Mouse (Mus musculus) layer of hippocampus, adult 18-20 months (tissue): Measurements from ENCODE around the gene Hypk. TPM values are rescaled to one million over a fixed set of nuclear protein-coding genes. Genes with fewer than 3 reads are reported as not detected.

Source experiments
- DNase-seq, 2 experiments: peaks; one replicate each; pipeline ENCODE4 v3.0.0; 2022; ENCODE audit warnings: low spot score in 2 of 2
- long read RNA-seq: library from polyadenylated mRNA; stranded (forward); transcript quantifications from one replicate; pipeline ENCODE4 v2.0.0, GENCODE M21; 2021
- total RNA-seq, 2 experiments: library from RNA; stranded (reverse); gene quantifications; 2 replicates each; pipeline ENCODE4 v1.2.3; 2021

Gene Hypk
- total RNA-seq: 10 to 100 TPM; 17.8 to 18.0 TPM
- long read RNA-seq, transcript Hypk-204 (4 exons, 961 nt): major isoform, 49 of 53 reads
- long read RNA-seq, partial matches to known transcripts: 4 of 53 reads
- long read RNA-seq, other reads (novel, unspliced or antisense): 0 of 53 reads

DNA sequence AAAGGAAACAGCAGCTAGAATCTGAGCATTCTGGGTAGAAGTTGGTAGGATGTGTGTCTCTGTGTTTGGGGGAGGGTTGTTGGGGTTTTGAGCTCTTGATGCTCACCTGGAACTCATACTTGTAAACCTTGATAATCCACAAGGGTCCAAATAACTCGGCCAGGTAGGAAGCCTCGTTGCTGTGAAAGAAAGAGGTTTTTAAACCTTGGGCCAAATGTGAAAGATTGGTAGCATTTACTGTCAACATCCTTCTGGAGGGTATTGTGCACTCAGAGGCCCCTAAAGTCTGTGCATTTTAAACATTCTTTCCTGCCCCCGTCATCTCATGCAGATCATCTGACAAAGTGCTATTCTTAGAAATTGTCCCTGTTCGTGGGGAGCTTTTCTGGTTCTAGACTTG lies at the start of gene Hypk:
Hypk (plus strand) TSS at position 301 of the 400 bp plus-strand sequence.
- DNase-seq: no peak

DNA sequence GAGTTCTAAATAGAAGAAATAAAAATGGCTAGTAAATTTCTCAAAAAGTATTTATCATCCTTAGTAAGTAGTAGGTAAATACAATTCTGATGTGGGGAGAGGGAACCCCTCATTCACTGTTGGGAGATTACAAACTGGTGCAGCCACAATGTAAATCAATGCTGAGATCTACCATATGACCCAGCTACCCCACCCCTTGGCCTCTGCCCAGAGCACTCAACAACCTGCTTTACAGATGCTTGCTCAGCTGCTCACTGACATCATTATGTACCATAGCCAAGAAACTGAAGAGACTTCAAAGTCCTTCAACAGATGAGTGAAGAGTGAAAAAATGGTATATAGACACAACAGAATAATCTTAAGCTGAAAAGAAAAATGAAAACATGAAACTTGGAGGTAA lies 49.8 kb upstream of the Hypk start:
- no peak for DNase-seq

DNA sequence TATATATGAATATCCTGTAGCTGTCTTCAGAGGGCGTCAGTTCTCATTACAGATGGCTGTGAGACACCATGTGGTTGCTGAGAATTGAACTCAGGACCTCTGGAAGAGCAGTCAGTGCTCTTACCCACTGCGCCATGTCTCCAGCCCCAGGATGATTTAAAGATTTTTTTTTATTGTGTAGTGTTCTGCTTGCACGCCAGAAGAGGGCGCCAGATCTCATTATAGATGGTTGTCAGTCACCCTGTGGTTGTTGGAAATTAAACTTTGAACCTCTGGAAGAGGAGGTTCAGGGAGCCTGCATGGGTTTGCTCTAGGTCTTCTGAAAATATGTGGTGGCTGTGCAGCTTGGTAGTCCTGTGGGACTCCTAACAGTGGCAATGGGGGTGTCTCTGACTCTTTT lies 44.9 kb upstream of the Hypk start:
- DNase-seq: no peak

DNA sequence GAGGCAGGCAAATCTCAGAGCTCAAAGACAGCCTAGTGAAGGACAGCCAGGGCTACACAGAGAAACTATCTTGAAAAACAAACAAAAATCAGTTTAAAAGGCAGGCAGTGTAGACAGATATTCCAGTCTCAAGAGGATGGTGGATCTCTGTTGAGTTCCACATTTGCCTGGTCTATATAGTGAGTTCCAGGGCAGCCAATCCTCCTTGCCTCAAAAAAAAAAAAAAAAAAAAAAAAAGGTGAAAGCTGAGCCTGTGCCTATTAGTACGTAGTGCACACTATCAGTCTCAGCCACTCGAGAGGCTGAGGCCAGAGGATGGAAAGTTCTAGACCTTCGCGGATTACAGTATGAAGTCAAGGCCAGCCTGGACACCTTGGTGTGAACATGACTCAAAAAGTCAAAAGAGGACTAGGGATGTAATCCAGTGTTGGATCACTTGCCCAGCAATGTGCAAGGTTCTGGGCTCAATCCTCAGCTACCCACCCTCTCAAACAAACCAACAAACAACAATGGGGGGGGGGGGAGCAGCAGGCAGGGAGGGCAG lies 40.2 kb upstream of the Hypk start:
- no peak for DNase-seq

DNA sequence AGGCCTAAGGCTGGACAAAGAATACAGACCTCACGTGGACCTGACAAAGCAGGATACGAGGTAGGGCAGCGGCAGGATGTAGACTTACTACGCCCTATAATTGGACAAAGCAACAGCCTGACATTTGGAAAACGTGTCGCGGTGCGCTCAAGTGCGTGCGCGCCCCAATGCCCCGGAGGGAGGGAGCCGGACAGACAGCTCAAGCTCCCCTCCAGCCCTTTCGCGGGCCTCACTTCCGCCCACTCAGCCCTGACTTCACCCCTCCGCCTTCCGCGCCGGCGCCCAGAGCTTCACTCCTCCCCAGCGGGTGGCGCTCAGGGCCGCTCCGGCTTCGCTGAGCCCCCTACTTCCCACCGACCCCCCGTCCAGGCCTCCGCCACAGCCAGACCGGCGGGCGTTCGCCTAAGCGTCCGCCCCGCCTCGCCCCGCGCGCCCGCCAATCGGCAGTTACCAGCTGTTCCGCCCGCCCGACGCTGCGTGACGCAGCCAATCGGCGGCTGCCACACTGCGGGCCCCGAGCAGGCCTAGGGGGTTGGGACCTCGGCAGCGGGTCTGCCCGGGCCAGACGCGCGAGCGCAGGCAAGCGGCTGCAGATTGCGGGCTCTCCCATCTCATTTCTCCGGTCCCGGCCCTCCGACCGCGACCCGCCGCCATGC lies 39.6 kb upstream of the Hypk start, which contains the start of the genes Pdia3 and Catsper2:
Pdia3 (plus strand) TSS at position 389 of the 656 bp plus-strand sequence.
Catsper2 (minus strand) TSS at position 406 of the 656 bp plus-strand sequence.
- DNase-seq: peak; percentile 96 to 97

DNA sequence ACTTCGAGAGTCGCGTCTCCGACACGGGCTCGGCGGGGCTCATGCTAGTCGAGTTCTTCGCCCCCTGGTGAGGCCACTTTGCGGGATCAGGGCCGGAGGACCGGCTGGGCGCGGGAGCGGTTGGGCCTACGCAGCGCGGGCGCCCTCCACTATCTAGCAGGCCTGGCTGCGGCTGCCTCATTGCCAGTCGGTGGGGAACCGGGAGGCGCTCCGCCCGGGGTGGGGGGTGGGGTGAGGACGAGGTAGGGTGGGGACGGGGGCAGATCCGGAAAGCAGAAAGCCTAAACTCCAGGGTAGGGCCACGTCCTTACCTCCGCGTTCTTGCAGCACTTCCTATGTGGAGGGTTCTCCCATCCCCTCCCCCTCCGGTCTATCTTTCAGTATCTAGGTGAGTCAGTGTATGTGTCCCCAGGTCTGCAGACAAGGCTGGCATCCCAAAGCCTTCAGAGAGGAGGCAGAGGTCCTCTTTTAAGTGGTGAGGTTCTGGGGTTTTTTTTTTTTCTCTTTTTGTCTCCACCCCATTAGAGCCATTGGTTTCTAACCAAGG lies 38.9 kb upstream of the Hypk start:
- DNase-seq: peak in 1 of 2 experiments; percentile 47

DNA sequence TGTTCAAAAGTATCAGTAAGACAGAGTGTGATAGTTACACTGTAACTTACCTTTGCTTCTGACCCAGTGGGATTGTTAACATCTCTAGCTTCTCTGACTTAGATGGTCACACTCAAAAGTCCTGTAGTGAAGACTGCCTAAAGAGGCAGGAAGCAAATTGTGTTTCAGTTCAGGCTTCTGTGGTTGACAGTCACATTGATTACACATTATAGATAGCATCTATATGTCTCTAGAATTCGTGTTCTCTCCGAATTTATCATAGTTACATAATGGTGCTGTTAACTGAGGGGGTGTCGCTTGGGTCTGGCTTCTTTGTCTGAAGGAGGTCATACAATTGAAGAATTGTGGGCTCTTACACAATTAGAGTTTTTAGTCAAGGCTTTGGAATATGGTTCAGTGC lies 38.0 kb upstream of the Hypk start:
- no peak for DNase-seq

DNA sequence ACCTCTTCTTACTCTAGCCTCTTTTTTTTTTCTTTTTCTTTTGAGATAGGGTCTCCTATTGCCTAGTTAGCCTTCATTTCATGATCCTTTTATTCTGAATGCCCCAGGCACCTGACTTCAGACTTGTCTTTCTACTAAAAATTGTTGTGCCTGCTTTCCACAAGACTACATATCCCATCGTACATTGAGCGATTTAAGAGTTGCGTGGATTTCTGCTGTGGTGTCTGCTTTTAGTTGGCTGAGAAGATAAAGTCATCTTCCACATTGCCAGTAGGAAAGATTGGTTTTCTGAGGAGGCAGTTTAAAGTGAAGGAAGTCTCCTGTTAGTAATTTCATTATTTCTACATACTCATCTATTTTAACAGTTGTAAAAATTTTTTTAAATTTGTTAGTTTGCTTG lies 37.5 kb upstream of the Hypk start:
- DNase-seq: no peak

DNA sequence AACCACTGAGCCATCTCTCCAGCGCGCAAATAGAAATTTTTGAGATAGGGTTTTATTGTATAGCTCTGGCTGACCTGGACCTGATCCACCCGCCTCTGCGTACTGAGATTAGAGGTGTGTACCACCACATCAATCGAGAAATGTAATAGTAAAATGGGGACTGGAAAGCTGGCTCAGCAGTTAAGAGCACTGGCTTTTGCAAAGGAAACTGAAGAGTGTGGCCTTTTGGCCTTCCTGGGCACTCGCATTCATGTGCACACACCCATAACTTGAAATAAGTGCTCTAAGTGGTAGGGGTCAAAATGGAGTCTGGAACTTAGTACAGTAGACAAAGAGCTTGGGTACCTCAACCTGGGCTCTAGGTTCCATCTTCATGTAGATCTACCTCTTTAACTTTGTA lies 36.7 kb upstream of the Hypk start:
- no peak for DNase-seq

DNA sequence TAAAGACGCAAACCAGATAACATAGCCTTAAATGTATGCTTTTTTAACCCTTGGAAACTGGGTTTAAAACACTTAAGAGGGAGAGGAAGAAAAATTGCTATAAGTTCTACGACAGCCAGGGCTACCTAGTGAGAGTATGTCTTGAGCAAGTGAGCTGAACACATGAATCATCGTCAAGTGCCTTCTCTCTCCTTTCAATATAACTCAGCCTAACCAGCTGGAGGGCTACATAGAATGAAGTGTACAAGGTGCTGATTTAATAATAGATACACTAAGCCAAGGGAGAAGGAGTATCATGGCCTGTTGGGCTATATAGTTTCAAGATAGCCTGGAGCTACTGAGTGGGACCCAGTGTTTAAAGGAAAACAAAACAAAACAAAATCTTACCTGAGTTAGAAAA lies 34.6 kb upstream of the Hypk start:
- DNase-seq: no peak

DNA sequence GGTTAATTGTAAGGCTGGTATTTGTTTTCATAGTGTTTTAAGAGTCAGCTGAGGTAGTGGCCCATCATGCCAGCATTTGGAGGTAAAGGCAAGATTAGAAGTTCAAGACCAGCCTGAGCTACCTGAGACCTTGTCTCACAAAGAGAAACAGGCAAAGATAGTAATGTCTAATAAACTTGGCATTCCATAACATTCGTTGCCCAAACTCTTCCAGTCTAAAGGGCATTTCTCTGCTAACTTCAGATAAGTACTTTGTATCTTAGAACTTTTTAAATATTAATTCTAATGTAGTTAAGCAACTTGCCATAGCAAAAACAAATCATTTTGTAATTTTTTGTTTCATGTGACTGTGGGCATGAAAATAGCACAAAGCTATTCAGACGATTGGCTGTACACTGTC lies 29.9 kb upstream of the Hypk start:
- no peak for DNase-seq

DNA sequence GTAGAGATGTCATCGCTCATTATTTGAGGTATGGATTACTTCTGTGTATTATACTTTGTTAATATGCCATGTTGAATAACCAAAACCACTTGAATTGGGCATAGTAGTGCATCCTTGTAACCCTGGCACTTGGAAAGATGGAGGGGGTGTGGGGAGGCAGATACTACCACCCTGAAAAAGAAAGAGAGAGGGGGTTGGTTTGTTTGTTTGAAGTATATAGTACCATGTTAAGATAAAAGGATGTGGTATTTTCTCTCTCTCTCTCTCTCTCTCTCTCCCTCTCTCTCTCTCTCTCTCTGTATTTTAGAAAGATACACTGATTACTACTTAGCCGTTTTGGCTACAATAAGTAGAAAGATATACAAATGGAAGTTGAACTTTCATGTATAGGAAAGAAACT lies 27.2 kb upstream of the Hypk start:
- no peak for DNase-seq

DNA sequence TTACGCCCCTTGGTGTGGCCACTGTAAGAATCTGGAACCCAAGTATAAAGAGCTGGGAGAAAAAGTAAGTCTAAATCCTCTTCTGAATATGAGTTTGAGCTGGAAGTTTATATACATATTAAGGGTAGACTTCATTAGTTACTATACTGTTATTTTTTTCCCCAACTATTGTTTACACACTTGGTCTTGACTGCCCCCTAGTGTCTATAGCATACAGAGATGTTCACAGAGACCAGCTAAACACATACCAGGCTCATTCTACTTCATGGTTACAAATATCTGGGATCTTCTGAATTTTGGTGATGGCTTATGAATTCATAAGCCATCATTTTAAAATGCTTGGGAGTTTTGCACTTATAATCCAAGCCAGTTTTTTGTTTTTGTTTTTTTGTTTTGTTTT lies 18.2 kb upstream of the Hypk start:
- DNase-seq: no peak

DNA sequence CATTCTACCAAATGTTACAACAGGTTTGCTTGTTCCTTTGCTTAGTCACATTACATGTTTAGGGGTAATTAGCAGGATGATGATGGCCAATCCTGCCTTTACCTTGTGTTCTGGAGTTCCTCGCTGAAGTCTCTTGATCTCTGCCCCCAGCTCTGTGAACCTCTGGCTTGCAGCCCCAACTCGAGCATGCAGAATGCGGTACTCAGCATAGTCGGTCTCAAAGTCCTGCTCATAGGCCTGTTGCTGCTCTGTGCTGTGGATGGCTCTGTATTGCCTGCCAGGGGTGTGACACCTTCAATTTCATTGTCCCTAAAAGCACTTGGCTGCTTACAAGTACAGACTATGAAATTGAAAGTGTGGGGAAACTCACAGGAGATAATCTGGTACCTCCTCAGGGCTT lies 13.3 kb upstream of the Hypk start:
- no peak for DNase-seq

DNA sequence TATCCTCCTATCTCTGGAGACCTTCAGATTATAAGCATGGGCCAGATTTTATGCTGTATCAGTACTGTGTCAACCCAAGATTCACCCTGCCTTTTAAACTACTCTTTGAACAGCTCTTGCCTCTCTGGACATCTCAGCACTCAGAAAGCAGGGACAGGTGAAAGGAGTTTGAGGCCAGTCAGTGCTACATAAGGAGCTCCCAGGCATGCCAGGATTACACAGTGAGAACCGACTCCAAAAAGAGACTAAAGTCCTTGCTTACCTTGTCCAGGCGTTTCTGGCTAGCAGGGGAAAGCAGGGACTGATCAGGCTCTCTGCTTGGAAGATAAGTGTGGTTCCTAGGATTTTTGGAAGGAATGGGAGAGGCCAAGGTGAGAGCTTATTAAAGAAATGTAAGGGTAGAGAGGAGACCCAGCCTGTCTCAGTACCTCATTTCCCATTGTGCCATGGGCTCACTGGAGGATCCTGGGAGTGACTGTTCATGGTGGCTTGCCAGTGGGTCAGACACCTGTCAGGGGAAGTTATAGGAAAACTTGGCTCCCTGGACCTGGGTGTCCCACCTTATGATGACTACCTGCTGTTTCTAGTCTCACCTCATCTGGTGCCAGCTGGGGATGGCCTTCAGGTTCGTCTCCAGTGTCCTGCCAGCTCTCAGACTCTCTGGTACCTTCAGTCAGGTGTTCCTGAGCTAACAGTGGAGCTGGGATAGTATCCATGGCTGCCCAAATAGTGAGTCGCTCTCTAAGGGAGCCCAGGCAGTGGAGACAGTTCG lies 12.1 kb upstream of the Hypk start:
- no peak for DNase-seq

DNA sequence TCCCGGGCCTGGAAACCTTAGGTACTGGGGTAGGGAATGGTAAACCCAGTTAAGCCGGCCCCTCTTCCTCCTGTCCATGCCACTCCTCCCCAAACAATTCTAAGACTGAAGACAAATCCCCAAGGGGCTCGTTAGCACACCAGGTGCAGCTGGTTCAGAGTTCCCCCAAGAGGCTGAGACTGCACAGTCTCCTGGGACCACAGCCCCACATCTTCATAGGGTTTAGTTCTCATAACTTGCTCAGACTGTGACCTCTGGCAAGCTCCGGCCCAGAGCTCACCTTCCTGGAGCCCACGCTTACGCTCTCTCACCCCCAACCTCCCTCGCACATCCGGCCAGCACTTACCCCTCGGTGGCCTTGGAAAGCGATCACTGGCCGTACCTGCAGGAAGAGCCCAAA lies 11.3 kb upstream of the Hypk start:
- DNase-seq: no peak

DNA sequence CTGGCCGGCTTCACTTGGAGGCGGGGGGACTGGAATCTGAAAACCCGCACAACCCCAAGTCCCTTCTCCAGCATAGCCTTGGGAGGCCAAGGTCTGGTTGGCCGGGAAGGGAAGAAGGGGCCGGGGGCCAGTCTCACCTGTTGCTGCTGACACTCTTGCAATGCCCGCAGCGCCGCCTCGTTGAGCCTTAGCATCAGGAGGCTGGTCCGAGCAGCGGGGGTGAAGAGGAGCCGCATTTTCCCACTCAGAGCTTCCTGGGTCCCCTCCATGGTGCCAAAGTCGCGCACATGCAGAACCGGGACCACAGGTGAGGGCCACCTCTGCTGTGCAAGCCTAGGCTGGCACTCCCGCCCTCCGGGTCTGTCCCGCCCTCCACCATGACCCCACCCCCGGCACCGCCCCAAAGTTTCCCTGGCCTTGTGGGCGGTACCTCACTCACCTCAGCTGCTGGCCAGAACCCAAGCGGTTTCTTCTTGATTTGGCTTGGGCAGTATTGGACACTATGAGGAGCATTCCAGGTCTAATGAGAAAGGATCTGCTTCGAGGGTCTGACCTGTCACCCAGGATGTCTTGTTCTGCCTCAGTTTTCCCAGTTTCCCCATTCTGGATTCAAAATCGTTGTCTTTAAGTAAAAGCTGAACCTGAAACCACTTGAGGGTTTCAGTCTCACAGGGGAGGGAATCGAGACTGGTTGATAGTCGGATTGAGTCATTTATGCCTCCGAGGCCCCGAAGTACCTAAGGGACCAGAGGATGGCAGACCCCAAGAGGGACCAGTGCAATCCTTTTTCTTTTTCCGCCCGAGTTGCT lies 10.6 kb upstream of the Hypk start:
- no peak for DNase-seq

DNA sequence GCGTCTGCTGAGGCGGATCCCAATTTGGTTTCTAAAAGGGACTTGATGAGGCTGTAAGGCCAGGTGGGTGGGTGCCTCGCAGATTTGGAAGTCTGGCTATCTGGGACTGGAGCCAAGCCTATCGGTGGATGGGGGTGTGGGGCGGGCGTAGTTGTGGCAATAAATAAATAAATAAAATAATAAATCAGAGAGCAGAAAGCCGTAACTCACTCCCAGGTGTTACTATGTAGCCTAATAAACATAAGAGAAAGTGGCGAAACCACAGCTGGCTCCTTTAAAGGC lies 10.1 kb upstream of the Hypk start:
- no peak for DNase-seq

DNA sequence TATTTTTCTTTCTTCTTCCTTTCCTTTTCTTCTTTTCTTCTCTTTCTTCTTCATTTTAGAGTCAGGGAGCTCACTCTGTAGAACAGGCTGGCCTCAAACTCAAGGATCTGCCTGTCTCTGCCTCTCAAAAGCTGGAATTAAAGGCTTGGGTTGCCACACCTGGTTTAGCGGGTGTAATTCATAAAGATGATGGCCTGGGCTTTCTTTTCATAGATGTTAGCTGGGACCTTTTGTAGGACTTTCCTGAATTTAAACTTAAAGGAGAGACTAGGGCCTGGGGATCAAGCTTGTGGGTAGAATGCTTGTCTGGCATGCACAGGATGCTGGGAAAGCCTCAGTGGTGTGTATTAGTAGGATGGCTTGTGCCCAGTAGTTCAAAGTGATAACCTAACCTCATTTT lies 8.9 kb upstream of the Hypk start, which contains the start of gene Ell3:
Ell3 (minus strand) TSS at position 101 of the 400 bp plus-strand sequence.
- DNase-seq: no peak

DNA sequence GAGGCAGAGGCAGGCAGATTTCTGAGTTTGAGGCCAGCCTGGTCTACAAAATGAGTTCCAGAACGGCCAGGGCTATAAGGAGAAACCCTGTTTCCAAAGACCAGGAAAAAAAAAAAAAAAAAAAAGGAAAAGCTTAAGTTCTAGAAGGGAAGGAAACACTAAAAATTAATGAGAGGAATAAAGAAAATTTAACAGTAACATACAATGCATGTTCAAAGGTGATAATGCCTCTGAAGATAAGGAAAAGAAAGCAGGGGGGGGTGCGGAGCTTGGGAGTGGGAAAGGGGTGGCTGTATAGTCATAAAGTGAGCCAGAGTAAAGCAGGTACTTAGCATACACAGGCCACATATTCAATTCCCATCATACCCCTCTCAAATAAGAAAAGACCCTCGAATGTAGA lies 8.0 kb upstream of the Hypk start:
- DNase-seq: no peak

DNA sequence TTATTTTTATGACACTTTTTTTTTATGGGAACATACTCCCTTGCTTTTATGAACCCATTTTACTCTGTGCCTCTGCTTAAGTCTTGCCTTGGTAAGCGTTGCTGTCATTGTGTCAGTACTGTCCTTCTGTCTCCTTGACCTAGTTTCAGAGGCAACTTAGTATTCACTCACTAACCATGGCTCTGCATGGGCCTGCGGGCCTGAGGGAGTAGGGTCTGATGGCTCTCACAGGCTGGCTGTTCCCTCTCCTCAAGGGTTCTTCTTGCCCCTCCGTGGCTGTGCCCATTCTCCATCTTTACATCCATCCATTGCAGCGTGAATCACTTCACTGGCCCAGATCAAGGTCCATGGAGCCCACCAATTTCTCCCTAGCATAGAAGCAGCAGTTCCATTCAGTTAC lies 6.6 kb upstream of the Hypk start:
- DNase-seq: no peak
